Mouse (Mus musculus) heart, adult 11 months (tissue): Measurements from ENCODE around the gene Olfr583.

Experiments
- DNase-seq: peaks from one replicate; pipeline ENCODE4 v3.0.0; 2022

Olfr583 gene

GRCm38 (mm10) chr7:103051000-103051399 is at the start of gene Olfr583:
Gene Olfr583 (plus strand): TSS chr7:103051300.
- DNase-seq, result no peak

GRCm38 (mm10) chr7:103037724-103038123 is 13.4 kb upstream of the Olfr583 start, which contains the start of gene Olfr582:
Gene Olfr582 (plus strand): TSS chr7:103038024.
- DNase-seq, result no peak

GRCm38 (mm10) chr7:103081585-103081984 is 30.5 kb downstream of the Olfr583 start, which contains the start of gene Olfr584:
Gene Olfr584 (plus strand): TSS chr7:103081885.
- no peak for DNase-seq

GRCm38 (mm10) chr7:103097420-103097819 is 46.3 kb downstream of the Olfr583 start, which contains the start of gene Olfr585:
Gene Olfr585 (plus strand): TSS chr7:103097720.
- DNase-seq, result no peak
